Mouse (Mus musculus) G1E-ER4 (cell line): ENCODE results near the gene Lin28a. TPM values are rescaled to one million over a fixed set of nuclear protein-coding genes. Genes with fewer than 3 reads are reported as not detected.

Experiments used
- GATA1 ChIP-seq: IDR thresholded peaks from one replicate; pipeline ENCODE4 v1.8.0; 2012; ENCODE audit warnings: low read length, inconsistent platforms
- polyA plus RNA-seq: library from polyadenylated mRNA; stranded (reverse); fragments of >175 nt; gene quantifications from 2 replicates; pipeline ENCODE4 v1.2.3, GENCODE M21; 2012

Gene Lin28a
- polyA plus RNA-seq, 1 experiment = not detected

DNA sequence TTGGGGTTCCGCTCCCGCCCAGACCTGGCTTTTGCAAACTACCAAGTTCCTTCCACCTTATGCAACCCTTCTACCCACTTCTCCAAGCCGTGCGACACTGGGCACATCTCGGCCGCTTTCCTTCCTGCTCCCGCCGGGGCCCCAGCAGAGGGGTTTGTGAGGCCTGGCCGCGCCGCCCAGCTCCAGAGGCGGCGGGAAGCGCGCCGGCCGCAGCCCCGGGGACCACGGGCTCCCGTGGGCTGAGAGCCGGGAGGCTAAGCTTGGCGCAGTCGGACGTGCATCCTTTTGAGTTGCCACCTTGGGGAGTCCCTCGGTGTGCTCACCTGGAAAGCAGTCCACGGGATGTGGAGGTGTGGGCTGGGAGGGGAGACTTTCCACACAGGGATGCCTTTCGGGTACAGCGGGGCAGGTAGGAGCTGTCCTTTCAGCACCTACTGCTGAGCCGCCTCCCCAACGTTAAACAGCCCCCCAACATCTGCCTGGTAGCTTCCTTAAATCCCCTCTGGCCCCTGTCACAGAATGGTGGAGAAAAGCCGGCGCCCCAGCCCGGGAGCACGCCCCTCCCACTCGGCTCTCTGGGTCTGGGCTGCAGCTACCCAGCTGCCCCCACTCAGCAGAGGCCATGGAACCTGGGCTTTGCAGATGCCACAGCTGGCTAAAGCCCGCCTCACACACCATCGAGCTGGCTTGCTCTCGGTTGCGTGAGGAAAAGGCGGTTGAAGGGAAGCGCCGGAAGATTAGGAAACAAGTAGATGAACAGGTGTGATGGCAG lies 50.3 kb downstream of the Lin28a start, which contains the start of gene Hmgn2:
Gene Hmgn2 (minus strand): TSS at position 501 of the 772 bp plus-strand sequence.
- TF ChIP-seq GATA1 = no peak

DNA sequence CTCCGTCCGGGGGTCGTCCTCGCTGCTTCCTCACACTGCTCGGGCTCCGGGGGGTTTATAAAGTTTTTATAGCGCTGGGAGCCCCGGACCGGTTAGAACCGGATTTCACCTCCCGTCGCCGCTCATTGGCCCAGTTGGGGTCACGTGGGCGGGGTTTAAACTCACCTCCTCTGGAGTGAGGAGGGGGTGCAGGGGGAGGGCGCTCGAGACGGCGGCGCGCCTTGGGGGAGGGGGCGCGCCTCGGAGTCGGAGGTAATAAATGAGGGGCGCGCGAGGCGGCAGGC lies 50.8 kb downstream of the Lin28a start:
- no peak for TF ChIP-seq GATA1

DNA sequence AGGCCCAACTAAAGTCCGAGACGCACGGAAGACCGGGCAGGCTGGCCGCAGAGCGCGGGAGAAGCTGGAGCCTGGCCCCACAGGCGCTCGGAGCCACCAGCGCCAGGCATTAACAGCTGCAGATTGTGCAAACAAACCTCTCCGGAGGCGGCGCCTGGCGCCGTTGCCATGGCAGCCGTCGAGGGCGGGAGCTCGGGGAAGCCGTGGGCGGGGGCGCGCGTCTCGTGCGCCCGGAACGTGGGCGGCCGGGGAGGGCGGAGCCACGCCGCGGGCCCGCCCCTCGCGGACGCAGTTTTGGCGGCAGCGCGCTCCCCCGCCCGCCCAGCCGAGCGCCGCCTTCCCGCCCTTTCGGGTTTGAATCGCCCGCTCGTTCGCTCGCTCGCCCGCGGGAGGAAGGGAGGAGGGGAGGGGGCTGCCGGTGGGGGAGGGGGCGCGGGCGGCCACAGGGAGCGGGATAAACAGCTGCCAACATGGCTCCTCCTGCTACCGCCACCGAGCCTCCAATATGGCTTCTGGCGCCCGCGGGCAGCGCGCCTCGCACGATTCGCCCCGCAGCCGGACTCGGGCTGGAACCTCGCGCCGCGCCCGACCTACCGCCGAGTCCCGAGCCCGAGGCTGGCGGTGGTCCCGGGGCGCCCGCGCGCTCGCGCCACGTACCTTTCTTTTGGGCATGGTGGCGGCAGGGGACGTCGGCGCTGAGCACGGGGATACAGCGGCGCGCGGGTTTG lies 51.3 kb downstream of the Lin28a start:
- no peak for TF ChIP-seq GATA1

DNA sequence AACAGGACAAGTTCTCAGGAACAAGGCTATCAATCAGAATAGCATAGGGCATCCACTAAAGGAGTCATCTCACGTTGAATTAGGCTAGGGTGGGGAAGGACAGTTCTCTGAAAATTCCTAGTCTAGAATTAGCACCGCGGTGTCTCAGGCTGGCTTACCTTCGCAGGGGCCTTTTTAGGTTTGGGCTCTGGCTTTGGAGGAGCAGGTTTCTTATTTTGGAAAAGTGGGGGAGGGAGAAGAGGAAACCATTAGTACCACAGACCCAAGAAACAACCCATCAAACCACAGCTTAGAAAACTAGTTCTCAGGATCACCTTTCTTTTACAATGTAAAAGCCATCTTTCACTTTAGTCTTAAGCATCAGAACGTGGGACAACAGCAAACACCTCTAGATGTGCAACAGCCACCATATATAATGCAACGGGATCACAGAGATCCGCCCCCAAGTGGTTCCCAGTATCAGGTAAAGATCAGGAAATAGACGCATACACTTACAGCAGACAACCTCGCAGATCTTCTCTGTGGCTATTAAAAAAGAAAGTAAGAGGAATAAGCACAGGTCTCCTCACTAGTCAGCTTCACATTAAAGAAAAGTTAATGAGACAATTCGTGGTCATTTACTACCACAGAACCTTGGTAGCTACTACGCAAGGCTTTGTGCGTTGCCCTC lies 52.2 kb downstream of the Lin28a start:
- no peak for TF ChIP-seq GATA1

- TF ChIP-seq GATA1 = no peak
Measured at GRCm38 (mm10) chr4:133962566-133962965, 56.1 kb downstream of the Lin28a start.

DNA sequence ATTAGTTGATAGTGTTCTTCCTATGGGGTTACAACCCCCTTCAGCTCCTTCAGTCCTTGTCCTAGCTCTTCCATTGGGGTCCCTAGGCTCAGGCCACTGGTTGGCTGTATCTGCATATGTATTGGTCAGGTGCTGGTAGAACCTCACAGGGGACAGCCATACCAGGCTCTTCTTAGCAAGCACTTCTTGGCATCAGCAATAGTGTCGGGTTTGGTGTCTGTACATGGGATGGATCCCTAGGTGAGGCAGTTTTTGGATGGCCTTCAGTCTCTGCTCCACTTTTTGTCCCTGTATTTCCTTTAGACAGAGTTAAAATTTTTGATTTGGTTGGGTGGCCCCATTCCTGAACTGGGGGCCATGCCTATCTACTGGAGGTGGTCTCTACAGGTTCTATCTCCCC lies 59.8 kb downstream of the Lin28a start:
- no peak for TF ChIP-seq GATA1

GRCm38 (mm10) chr4:133956358-133956757 lies 62.3 kb downstream of the Lin28a start:
- no peak for TF ChIP-seq GATA1

Other genes with a start within 250 kb of the Lin28a start
- 2.4 and 3.7 TPM in 2 replicates for gene Rps6ka1, start 131.0 kb downstream of the Lin28a start, polyA plus RNA-seq
- 641 and 793 TPM in 2 replicates for gene Hmgn2, start 50.2 kb downstream of the Lin28a start, polyA plus RNA-seq
- 24.0 and 27.2 TPM in 2 replicates for gene Dhdds, start 17.9 kb downstream of the Lin28a start, polyA plus RNA-seq
- gene Zfp683, start 35.0 kb upstream of the Lin28a start, polyA plus RNA-seq = not detected in 2 replicates
- gene Crybg2, start 42.0 kb upstream of the Lin28a start, polyA plus RNA-seq = 0.13 TPM in 2 replicates
- gene Cd52, start 76.2 kb upstream of the Lin28a start, polyA plus RNA-seq = 0.18 TPM in 1 of 2 replicates, not detected in the other
- gene Ubxn11, start 83.7 kb upstream of the Lin28a start, polyA plus RNA-seq = 6.2 and 11.1 TPM in 2 replicates
- 86.9 and 168 TPM in 2 replicates for gene Sh3bgrl3, start 109.9 kb upstream of the Lin28a start, polyA plus RNA-seq
- gene Cep85, start 168.3 kb upstream of the Lin28a start, polyA plus RNA-seq = 35.7 and 85.6 TPM in 2 replicates
- gene Gm7534, start 184.2 kb upstream of the Lin28a start, polyA plus RNA-seq = not detected in 2 replicates
- not detected in 2 replicates for gene Catsper4, start 208.5 kb upstream of the Lin28a start, polyA plus RNA-seq
- gene Cnksr1, start 219.6 kb upstream of the Lin28a start, polyA plus RNA-seq = not detected in 2 replicates
- gene E130218I03Rik, start 224.8 kb upstream of the Lin28a start, polyA plus RNA-seq = 0.05 TPM in 1 of 2 replicates, not detected in the other
- 58.7 and 64.4 TPM in 2 replicates for gene Zfp593, start 226.8 kb upstream of the Lin28a start, polyA plus RNA-seq
- not detected in 2 replicates for gene Gm30191, start 228.1 kb upstream of the Lin28a start, polyA plus RNA-seq
- not detected in 2 replicates for gene Grrp1, start 235.3 kb upstream of the Lin28a start, polyA plus RNA-seq